Mouse (Mus musculus): ENCODE results near the gene Psmb6.

DNA sequence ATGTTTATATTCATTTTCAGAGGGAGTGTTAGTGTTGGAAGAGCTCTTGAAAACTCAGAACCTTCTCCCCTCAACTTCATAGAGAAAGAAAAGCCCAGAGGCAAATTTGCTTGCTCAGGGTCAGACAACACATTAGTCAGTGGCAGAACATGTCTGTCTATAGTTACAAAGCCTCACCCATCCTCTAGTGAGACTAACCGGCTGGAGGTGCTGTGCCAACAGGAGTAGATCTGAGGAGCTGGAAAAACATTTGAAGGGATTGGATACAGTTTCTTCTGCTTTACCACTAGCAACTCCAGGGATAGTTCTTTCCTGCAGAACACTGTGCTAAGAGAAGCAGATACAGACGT lies 36.7 kb downstream of the Psmb6 start:
- no peak for TF ChIP-seq CTCF (IDR thresholded peaks at IDR 0.05; ENCODE audit: control insufficient read depth, insufficient read depth, insufficient replicate concordance, low read depth, low read length)
- no peak for TF ChIP-seq POLR2A (IDR thresholded peaks at IDR 0.05; ENCODE audit: control insufficient read depth, low read depth, low read length)

All from testis, adult 2 months (tissue).